Mouse (Mus musculus): ENCODE data around the gene Mcm6. TPM values are rescaled to one million over a fixed set of nuclear protein-coding genes. Genes with fewer than 3 reads are reported as not detected.
A peak's percentile ranks its signal among the peaks of the same experiment; 100 is the strongest.
"Not testable (repeated sequence)": the region's sequence is repeated elsewhere in the genome, so short reads cannot be mapped to it uniquely, and the experiment has no call there.

Gene Mcm6
- total RNA-seq, 2 experiments from 2014 or later: 24.0 to 26.0 TPM

DNA sequence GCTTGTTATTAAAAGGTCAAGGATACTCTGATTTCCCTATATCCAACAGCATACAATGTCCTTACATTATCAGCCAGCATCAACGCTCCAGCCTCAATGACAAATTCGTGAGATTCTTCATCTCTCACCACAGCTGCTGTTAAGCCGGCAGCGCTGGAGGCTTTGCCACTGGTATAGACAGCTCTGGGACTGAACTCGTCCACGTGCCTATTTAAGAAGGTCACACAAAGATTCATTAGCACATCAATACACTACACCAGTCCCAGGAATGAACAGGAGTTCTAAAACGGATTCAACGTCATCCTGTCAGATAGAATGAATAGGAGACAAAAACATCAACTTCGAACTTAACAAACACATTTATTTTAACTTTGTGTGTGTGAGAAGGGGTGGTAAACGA, 15.2 kb downstream of the Mcm6 start:
- intact Hi-C loops (cut with DNase I): no loop called here
- no peak for DNase-seq

DNA sequence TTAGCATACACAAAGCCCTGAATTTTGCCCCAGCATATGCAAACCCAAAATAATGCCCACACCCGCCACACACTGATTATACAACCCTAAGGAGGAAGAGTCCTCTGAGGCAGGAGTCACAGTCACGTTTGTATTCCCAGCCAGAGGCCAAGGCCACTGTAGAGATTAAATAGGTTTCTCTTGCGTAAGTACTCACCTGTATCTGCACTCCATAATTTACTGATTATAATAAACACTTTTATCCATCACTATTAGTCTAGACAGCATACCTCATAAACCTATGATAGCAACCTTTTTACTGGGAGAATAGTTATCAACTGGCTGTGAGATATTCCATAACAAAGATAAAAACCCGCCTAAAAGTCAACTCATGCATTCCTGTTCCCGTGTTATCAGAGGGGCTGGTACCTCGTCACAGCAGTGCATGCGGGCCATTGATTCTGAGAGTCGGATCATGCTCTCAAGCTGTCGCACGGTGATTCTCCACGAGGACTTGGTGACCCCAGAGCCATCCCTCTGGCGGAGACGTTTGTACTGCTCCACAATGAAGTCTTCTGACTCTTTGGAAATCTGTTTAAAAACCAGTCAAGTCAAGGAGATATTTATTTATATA, 21.6 kb downstream of the Mcm6 start:
- DNase-seq: no peak
- intact Hi-C loops (cut with DNase I): no loop called here

- intact Hi-C loops (cut with DNase I): no loop called here
- no peak for DNase-seq
Observed at GRCm38 (mm10) chr1:128330313-128330712, 29.2 kb downstream of the Mcm6 start.

- DNase-seq: no peak
- intact Hi-C loops (cut with DNase I): no loop called here
Observed at GRCm38 (mm10) chr1:128328218-128328617, 31.2 kb downstream of the Mcm6 start, which contains the start of gene Lct. Gene Lct, minus strand, starts transcription at chr1:128328318.

GRCm38 (mm10) chr1:128327165-128327564, 32.3 kb downstream of the Mcm6 start:
- intact Hi-C loops (cut with DNase I): no loop called here
- DNase-seq: no peak

- intact Hi-C loops (cut with DNase I): no loop called here
- no peak for DNase-seq
Observed at GRCm38 (mm10) chr1:128324776-128325175, 34.7 kb downstream of the Mcm6 start.

GRCm38 (mm10) chr1:128323026-128323643, 36.3 kb downstream of the Mcm6 start:
- intact Hi-C loops (cut with DNase I): no loop called here
- no peak for DNase-seq

DNA sequence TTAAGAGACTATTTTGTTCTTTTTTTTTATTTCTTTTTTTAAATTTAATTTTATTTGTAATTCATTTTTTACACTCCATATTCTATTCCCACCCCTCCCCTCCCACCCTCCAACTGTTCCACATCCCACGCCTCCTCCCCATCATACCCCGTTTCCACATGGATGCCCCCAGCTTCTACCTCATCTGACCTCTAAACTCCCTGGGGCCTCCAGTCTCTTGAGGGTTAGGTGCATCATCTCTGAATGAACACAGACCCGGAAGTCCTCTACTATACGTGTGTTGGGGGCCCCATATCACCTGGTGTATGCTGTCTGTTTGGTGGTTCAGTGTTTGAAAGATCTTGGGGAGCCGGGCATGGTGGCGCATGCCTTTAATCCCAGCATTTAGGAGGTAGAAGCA, 40.2 kb downstream of the Mcm6 start:
- DNase-seq; intact Hi-C loops (cut with DNase I): not testable (repeated sequence)

GRCm38 (mm10) chr1:128314665-128315064, 44.8 kb downstream of the Mcm6 start:
- intact Hi-C loops (cut with DNase I): no loop called here
- no peak for DNase-seq

- intact Hi-C loops (cut with DNase I): no loop called here
- DNase-seq: peak; percentile 54
Observed at GRCm38 (mm10) chr1:128309043-128309442, 50.4 kb downstream of the Mcm6 start.

GRCm38 (mm10) chr1:128303900-128304299, 55.6 kb downstream of the Mcm6 start:
- intact Hi-C loops (cut with DNase I): no loop called here
- DNase-seq: peak; percentile 96

- intact Hi-C loops (cut with DNase I): no loop called here
- DNase-seq: peak; percentile 36
Observed at GRCm38 (mm10) chr1:128295717-128296528, 63.5 kb downstream of the Mcm6 start.

- no peak for DNase-seq
- intact Hi-C loops (cut with DNase I): no loop called here
Observed at GRCm38 (mm10) chr1:128295296-128295695, 64.2 kb downstream of the Mcm6 start.

- intact Hi-C loops (cut with DNase I): no loop called here
- peak; percentile 57 for DNase-seq
Observed at GRCm38 (mm10) chr1:128293524-128293923, 65.9 kb downstream of the Mcm6 start.

- peak; percentile 55 for DNase-seq
- intact Hi-C loops (cut with DNase I): no loop called here
Observed at GRCm38 (mm10) chr1:128290295-128290694, 69.2 kb downstream of the Mcm6 start.

DNA sequence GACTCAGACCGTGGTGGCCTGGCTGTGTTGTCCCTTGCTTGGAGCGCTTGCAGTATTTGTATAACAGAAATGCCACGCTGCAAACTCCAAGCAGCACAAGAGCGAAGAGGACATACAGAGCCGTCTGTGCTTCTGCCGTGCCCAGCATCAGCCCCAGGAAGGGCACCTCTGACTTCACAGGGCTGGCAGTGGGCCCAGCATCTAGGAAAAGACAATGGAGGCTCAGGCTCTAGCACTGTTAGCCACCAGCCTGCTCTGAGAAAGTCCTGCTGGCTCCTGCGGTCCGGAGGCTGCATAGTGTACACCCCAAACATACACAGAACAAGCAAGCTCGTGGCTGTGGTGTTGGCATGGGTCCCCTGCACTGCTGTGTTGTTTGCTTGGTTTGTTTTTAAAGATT, 74.3 kb downstream of the Mcm6 start:
- DNase-seq: peak; percentile 37
- intact Hi-C loops (cut with DNase I): no loop called here

DNA sequence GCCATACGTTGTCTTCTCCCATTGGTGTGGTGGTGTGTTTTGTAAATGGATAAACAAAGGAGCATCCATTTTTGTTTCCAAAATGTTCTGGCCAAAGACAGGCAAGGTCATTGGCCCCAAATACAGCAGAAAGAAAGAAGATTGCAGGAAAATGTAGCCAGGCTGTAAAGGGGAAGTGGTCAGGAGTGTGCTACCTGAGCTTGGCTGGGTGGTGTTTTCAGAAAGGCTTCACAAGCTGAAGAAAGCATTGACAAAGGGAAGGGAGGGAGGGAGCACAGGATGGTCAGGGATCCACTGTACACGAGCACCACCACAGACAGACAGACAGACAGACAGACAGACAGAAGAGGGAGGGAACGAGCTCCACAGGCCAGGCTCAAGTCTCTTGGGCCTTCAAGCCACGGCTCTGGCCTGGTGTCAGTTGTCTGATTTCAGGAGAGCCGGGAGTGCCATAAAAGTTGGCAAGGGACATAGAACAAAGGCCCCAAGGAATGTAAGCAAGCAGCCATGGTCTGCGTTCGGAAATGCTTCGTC, 75.2 kb downstream of the Mcm6 start:
- intact Hi-C loops (cut with DNase I): no loop called here
- DNase-seq: no peak

DNA sequence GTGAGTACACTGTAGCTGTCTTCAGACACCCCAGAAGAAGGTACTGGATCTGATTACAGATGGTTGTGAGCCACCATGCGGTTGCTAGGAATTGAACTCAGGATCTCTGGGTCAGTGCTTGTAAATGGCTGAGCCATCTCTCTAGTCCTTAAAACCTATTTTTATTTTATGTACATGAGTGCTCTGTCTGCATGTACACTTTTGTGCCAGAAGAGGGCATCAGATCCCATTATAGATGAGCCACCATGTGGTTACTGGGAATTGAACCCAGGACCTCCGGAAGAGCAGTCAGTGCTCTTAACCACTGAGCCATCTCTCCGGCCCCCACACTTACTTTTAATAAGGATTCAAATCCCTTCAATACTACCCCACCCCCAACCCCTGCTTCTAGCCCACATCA, 76.5 kb downstream of the Mcm6 start:
- intact Hi-C loops (cut with DNase I): no loop called here

DNA sequence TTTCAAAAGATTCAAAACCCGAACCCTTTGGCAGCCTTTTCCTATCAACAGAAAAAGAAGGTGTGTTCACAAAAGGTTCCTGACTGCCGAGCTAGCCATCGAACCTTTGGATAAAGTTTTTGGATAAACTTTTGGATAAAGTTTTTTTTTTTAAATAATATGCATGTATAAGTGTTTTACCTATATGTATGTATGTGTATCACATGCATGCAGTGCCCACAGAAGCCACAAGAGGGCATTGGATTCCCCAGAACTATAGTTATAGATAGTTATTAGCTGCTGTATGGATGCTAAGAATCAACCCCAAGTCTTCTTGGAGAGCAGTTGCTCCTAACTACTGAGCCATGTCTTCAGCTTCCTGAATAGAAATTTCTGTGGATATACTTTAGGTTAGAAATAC, 77.7 kb downstream of the Mcm6 start:
- no peak for DNase-seq
- intact Hi-C loops (cut with DNase I): no loop called here

More for the DNA sequence above, 76.5 kb downstream of the Mcm6 start:
- no peak for DNase-seq
